Mouse (Mus musculus) kidney, adult 2 months (tissue): ENCODE data around the gene Itgb1. TPM values are rescaled to one million over a fixed set of nuclear protein-coding genes. Genes with fewer than 3 reads are reported as not detected.

Source experiments
- DNase-seq: peaks from one replicate; pipeline ENCODE4 v3.0.0; 2021
- H3K27ac ChIP-seq: fragments of 200-500 bp; 2 replicates; pipeline ENCODE4 v1.5.1; 2012; ENCODE audit warnings: low read depth, low read length, control low read depth, inconsistent platforms; ENCODE audit not compliant: insufficient read depth
- H3K27me3 ChIP-seq: fragments of 200-500 bp; replicated peaks from 2 replicates; pipeline ENCODE4 v1.6.1; 2012; ENCODE audit warnings: mild to moderate bottlenecking, moderate library complexity, low read length, inconsistent platforms; ENCODE audit not compliant: control insufficient read depth, insufficient read depth
- H3K36me3 ChIP-seq: fragments of 200-500 bp; 2 replicates; pipeline ENCODE4 v1.6.1; 2012; ENCODE audit warnings: mild to moderate bottlenecking, moderate library complexity, low read length, inconsistent platforms; ENCODE audit not compliant: control insufficient read depth, insufficient read depth
- H3K4me1 ChIP-seq: fragments of 200-500 bp; 2 replicates; pipeline ENCODE4 v1.6.1; 2011; ENCODE audit warnings: low read length; ENCODE audit not compliant: control insufficient read depth, insufficient read depth
- H3K4me3 ChIP-seq: fragments of 200-500 bp; 2 replicates; pipeline ENCODE4 v1.5.1; 2011; ENCODE audit warnings: mild to moderate bottlenecking, low read depth, low read length, control low read depth; ENCODE audit not compliant: insufficient read depth
- CTCF ChIP-seq: fragments of 200-500 bp; conservative IDR thresholded peaks from 2 replicates; pipeline ENCODE4 v1.5.1; 2011; ENCODE audit warnings: low read depth, mild to moderate bottlenecking, control low read depth, low read length, moderate library complexity, mixed read lengths; ENCODE audit not compliant: insufficient read depth, insufficient read length
- POLR2A ChIP-seq: fragments of 200-500 bp; IDR thresholded peaks from one replicate; pipeline ENCODE4 v1.6.1; 2011; ENCODE audit warnings: low read depth, low read length, control low read depth
- WGBS: fragments of 180-500 bp; shearing (Covaris S2); methylation state at CpG from one replicate; pipeline ENCODE4 v1.1.7; 2018; 5-methylcytosine and 5-hydroxymethylcytosine counted together
- polyA plus RNA-seq: library from polyadenylated mRNA; depleted of rRNA; stranded (reverse); fragments of >200 nt; gene quantifications from 2 replicates; pipeline ENCODE4 v1.2.3, GENCODE M21; 2012

Itgb1 gene
- polyA plus RNA-seq, 1 experiment = 65.0 TPM

- TF ChIP-seq CTCF (no peak), POLR2A (no peak)
- 9% methylated on average over 25 of the region's 25 CpGs for WGBS
- H3K27me3 ChIP-seq = no peaks in the 10 kb centered on the region
- peak overlapping the region; percentile 92 for H3K4me3 ChIP-seq
- H3K27ac ChIP-seq = peak overlapping the region; percentile 99
- no peaks in the 10 kb centered on the region for H3K36me3 ChIP-seq
- no peak for DNase-seq
- H3K4me1 ChIP-seq = peaks cover 11% of the 10 kb centered on the region; the same call in 1 of the 2 replicates
These were observed 596 bp upstream of the Itgb1 start for GRCm38 (mm10) chr8:128684609-128685506.

GRCm38 (mm10) chr8:128686429-128686990 lies 1.1 kb downstream of the Itgb1 start:
- TF ChIP-seq CTCF (no peak), POLR2A (no peak)
- DNase-seq = no peak
- peaks cover 3% of the 10 kb centered on the region; the same call in 1 of the 2 replicates for H3K4me1 ChIP-seq
- WGBS = 0% methylated on average over 2 of the region's 2 CpGs
- H3K4me3 ChIP-seq = peak overlapping the region; percentile 92
- peak overlapping the region; percentile 95 for H3K27ac ChIP-seq
- H3K36me3 ChIP-seq = no peaks in the 10 kb centered on the region
- no peaks in the 10 kb centered on the region for H3K27me3 ChIP-seq

GRCm38 (mm10) chr8:128688679-128689078 lies 3.2 kb downstream of the Itgb1 start:
- H3K4me1 ChIP-seq = peaks cover 3% of the 10 kb centered on the region; the same call in 1 of the 2 replicates
- no peak for TF ChIP-seq CTCF
- TF ChIP-seq POLR2A = no peak
- no peak for DNase-seq
- no peaks in the 10 kb centered on the region for H3K36me3 ChIP-seq
- no peak overlapping the region for H3K27ac ChIP-seq
- no peak overlapping the region for H3K4me3 ChIP-seq
- 66% methylated on average over 3 of the region's 3 CpGs for WGBS
- H3K27me3 ChIP-seq = no peaks in the 10 kb centered on the region

- WGBS = 51% methylated on average over 1 of the region's 1 CpGs
- H3K4me3 ChIP-seq = no peak overlapping the region
- no peaks in the 10 kb centered on the region for H3K27me3 ChIP-seq
- no peaks in the 10 kb centered on the region for H3K36me3 ChIP-seq
- no peak overlapping the region for H3K27ac ChIP-seq
- TF ChIP-seq CTCF (no peak), POLR2A (no peak)
- peaks cover 3% of the 10 kb centered on the region; the same call in 1 of the 2 replicates for H3K4me1 ChIP-seq
- no peak for DNase-seq
These were observed 4.6 kb downstream of the Itgb1 start for GRCm38 (mm10) chr8:128690056-128690455.

GRCm38 (mm10) chr8:128696701-128697397 lies 11.4 kb downstream of the Itgb1 start:
- TF ChIP-seq CTCF = no peak
- TF ChIP-seq POLR2A = no peak
- Histone ChIP-seq H3K36me3 (no peaks in the 10 kb centered on the region), H3K4me1 (peaks cover 3% of the 10 kb centered on the region; the same call in 1 of the 2 replicates), H3K27me3 (no peaks in the 10 kb centered on the region), H3K27ac (no peak overlapping the region), H3K4me3 (no peak overlapping the region)
- DNase-seq = no peak
- 97% methylated on average over 1 of the region's 1 CpGs for WGBS

- no peak for DNase-seq
- Histone ChIP-seq H3K27ac (no peak overlapping the region), H3K27me3 (no peaks in the 10 kb centered on the region), H3K36me3 (no peaks in the 10 kb centered on the region), H3K4me1 (peaks cover 3% of the 10 kb centered on the region; the same call in 1 of the 2 replicates), H3K4me3 (no peak overlapping the region)
- no peak for TF ChIP-seq POLR2A
- TF ChIP-seq CTCF = no peak
- WGBS = 77% methylated on average over 3 of the region's 3 CpGs
These were observed 12.5 kb downstream of the Itgb1 start for GRCm38 (mm10) chr8:128697945-128698344.

- Histone ChIP-seq H3K27ac (no peak overlapping the region), H3K4me3 (no peak overlapping the region), H3K4me1 (no peaks in the 10 kb centered on the region; the same call in 1 of the 2 replicates), H3K36me3 (no peaks in the 10 kb centered on the region), H3K27me3 (no peaks in the 10 kb centered on the region)
- no peak for DNase-seq
- TF ChIP-seq POLR2A (no peak), CTCF (no peak)
- WGBS = 76% methylated on average over 1 of the region's 1 CpGs
These were observed 18.9 kb downstream of the Itgb1 start for GRCm38 (mm10) chr8:128704376-128704775.
